Mouse (Mus musculus) lung, embryonic 15.5 days (tissue): ENCODE data around the gene Tmprss9. TPM values are rescaled to one million over a fixed set of nuclear protein-coding genes. Genes with fewer than 3 reads are reported as not detected.

Experiments
- ATAC-seq: fragments of 200-750 bp; cut with Nextera tagmentation; 2 replicates; pipeline ENCODE4 v1.8.0; 2017; ENCODE audit warnings: moderate number of reproducible peaks, borderline replicate concordance; ENCODE audit not compliant: low FRiP score, low TSS enrichment; ENCODE audit errors: extremely low read depth
- H3K27ac ChIP-seq: fragments of 300-500 bp; sonication (generic); 2 replicates; pipeline ENCODE4 v1.5.1; 2015; ENCODE audit warnings: moderate library complexity, mild to moderate bottlenecking, inconsistent platforms
- H3K27me3 ChIP-seq: fragments of 300-500 bp; sonication (generic); 2 replicates; pipeline ENCODE4 v1.6.1; 2015; ENCODE audit warnings: inconsistent platforms
- H3K36me3 ChIP-seq: fragments of 300-500 bp; sonication (generic); 2 replicates; pipeline ENCODE4 v1.6.1; 2015; ENCODE audit warnings: inconsistent platforms
- H3K4me1 ChIP-seq: fragments of 300-500 bp; sonication (generic); 2 replicates; pipeline ENCODE4 v1.6.1; 2015; ENCODE audit warnings: inconsistent platforms
- H3K4me2 ChIP-seq: fragments of 300-500 bp; sonication (generic); 2 replicates; pipeline ENCODE4 v1.6.1; 2015; ENCODE audit warnings: inconsistent platforms, mild to moderate bottlenecking, moderate library complexity
- H3K4me3 ChIP-seq: fragments of 300-500 bp; sonication (generic); 2 replicates; pipeline ENCODE4 v1.5.1; 2015; ENCODE audit warnings: mild to moderate bottlenecking, inconsistent platforms
- H3K9ac ChIP-seq: fragments of 300-500 bp; sonication (generic); 2 replicates; pipeline ENCODE4 v1.6.1; 2015; ENCODE audit warnings: inconsistent platforms
- H3K9me3 ChIP-seq: fragments of 300-500 bp; sonication (generic); 2 replicates; pipeline ENCODE4 v1.6.1; 2016; ENCODE audit warnings: inconsistent platforms
- WGBS: fragments of 180-500 bp; shearing (Covaris S2); methylation state at CpG from one replicate; pipeline ENCODE4 v1.1.7; 2015; 5-methylcytosine and 5-hydroxymethylcytosine counted together
- polyA plus RNA-seq: library from polyadenylated mRNA; unstranded; fragments of >200 nt; fragmentation: Nextera tagmentation; extraction: Ambion mirVana; gene quantifications from 2 replicates; pipeline ENCODE4 v1.2.1, GENCODE M21; 2015

Gene Tmprss9
- polyA plus RNA-seq, 1 experiment from 2014 or later = not detected

DNA sequence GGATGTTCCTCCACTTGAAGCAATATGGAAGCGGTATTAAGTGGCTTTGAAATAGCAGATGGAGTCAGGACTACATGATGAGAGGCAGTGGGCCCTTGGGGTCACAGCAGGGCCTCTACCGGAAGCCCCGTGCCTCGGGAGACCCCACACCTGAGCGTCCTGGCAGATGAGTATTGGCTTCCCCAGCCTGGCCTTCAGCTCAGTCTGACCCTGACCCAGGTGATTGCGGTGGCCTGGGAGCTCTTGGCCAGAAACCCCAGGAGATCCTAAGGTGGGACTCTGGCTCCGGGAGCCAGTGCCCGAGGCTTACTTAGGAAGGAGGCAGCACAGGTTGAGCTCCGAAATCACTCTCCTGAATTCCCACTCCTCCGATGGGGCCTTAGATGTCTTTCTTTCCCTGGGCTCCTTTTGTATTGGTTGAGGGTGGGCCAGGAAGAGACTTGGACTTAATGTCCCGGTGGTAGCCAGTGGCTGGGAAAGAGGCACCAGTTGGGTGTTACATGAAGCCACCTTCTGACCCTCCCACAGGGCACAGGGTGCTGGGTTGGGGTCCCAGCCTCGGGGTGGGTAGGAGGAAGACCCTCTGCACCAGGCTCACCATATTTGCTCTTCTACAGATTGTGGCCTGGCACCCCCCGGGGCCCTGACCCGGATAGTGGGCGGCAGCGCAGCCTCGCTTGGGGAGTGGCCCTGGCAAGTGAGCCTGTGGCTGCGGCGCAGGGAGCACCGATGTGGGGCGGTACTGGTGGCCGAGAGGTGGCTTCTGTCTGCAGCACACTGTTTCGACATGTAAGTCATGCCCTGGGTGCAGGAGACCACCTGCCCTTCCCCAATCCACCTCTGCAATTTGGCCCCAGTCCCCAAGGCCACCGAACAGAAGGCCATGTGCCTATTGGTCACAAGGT, 25.2 kb downstream of the Tmprss9 start:
- no peaks in the 10 kb centered on the region for H3K9me3 ChIP-seq
- H3K4me2 ChIP-seq = no peak overlapping the region
- no peak for ATAC-seq
- H3K9ac ChIP-seq = no peak overlapping the region
- no peak overlapping the region for H3K27ac ChIP-seq
- 66% methylated on average over 24 of the region's 24 CpGs for WGBS
- no peak overlapping the region for H3K4me3 ChIP-seq
- H3K4me1 ChIP-seq = peaks cover 15% of the 10 kb centered on the region
- no peaks in the 10 kb centered on the region for H3K27me3 ChIP-seq
- H3K36me3 ChIP-seq = peaks cover 11% of the 10 kb centered on the region; the same call in 1 of the 2 replicates

DNA sequence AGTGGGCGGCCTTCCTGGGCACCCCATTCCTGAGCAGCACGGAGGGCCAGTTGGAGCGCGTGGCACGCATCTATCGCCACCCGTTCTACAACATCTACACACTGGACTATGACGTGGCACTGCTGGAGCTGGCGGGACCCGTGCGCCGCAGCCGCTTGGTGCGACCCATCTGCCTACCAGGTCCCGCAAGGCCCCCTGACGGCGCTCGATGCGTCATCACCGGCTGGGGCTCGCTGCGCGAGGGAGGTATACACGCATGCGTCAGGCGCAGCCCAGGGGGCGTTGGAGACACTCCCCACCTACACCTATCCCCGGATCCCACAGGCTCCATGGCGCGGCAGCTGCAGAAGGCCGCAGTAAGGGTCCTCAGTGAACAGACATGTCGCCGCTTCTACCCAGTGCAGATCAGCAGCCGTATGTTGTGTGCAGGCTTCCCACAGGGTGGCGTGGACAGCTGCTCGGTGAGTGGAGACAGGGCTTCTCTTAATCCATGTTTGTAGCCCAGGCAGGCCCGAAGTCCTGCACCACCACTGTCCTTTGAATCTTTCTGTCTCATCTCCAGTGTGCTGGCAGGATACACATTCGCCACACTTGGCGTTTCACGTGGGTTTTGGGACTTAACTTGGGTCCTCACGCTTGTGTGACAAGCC, 26.3 kb downstream of the Tmprss9 start:
- no peak overlapping the region for H3K4me3 ChIP-seq
- H3K36me3 ChIP-seq = peaks cover 21% of the 10 kb centered on the region; the same call in 1 of the 2 replicates
- WGBS = 32% methylated on average over 41 of the region's 41 CpGs
- H3K9me3 ChIP-seq = no peaks in the 10 kb centered on the region
- H3K27me3 ChIP-seq = no peaks in the 10 kb centered on the region
- H3K4me2 ChIP-seq = no peak overlapping the region
- no peak overlapping the region for H3K9ac ChIP-seq
- no peak overlapping the region for H3K27ac ChIP-seq
- ATAC-seq = no peak
- peaks cover 15% of the 10 kb centered on the region for H3K4me1 ChIP-seq

DNA sequence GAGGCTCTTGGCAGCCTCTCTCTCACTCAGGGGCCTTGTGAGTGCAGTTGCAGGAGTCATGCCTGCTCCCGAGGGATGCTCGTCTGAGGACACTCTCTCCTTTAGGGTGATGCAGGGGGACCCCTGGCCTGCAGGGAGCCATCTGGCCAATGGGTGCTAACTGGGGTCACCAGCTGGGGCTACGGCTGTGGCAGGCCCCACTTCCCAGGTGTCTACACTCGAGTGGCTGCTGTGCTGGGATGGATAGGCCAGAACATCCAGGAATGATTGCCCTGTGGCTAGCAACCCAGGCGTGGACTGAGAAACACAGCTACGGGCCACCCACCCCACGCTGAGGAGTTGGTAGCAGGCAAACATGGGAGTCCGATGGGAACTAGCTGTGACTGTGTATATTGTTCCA, 27.4 kb downstream of the Tmprss9 start:
- H3K27me3 ChIP-seq = no peaks in the 10 kb centered on the region
- ATAC-seq = no peak
- no peak overlapping the region for H3K9ac ChIP-seq
- peak overlapping the region; percentile 90; the same call in 1 of the 2 replicates for H3K4me2 ChIP-seq
- H3K4me3 ChIP-seq = peak overlapping the region; percentile 72; the same call in 1 of the 2 replicates
- 85% methylated on average over 8 of the region's 8 CpGs for WGBS
- no peak overlapping the region for H3K27ac ChIP-seq
- peaks cover 32% of the 10 kb centered on the region for H3K36me3 ChIP-seq
- peaks cover 15% of the 10 kb centered on the region for H3K4me1 ChIP-seq
- H3K9me3 ChIP-seq = no peaks in the 10 kb centered on the region

DNA sequence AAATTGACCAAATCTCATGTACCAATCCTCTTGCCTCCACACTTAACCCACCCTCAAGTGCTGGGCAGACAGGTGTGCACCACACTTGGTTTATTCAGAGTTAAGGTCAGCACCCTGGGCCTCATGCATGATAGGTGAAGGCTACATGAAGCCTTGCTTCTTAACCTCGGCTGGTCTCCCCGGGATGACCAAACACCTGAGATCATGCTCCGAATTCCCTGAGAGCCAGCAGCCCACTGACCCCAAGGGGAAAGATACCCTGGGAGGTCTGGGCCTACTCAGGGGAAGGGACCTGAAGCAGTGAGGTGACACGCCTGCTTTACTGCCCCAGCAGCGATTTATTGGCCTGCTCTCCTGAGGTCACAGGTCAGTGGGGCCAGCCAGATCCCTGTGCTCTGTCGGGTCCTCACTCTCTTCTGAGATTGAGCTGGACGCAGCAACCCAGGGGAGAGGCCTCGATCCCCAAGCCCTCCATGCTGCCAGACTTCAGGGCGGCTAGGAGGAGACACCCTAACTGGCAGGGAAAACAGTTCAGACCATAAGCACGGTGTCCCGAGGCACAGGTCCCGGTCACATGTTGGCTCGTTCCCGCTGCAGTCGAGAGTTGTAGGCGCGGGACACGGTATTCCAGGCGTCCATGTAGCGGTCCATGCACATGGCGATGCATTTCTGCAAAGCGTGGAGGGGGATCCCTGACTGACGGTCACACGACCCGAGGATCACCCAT, 28.1 kb downstream of the Tmprss9 start:
- Histone ChIP-seq H3K9ac (peak overlapping the region; percentile 77), H3K27ac (no peak overlapping the region), H3K9me3 (no peaks in the 10 kb centered on the region), H3K4me2 (peak overlapping the region; percentile 90), H3K4me3 (peak overlapping the region; percentile 72), H3K36me3 (peaks cover 39% of the 10 kb centered on the region), H3K4me1 (peaks cover 15% of the 10 kb centered on the region), H3K27me3 (no peaks in the 10 kb centered on the region)
- WGBS = 11% methylated on average over 25 of the region's 25 CpGs
- ATAC-seq = no peak; the same call in 1 of the 2 replicates

DNA sequence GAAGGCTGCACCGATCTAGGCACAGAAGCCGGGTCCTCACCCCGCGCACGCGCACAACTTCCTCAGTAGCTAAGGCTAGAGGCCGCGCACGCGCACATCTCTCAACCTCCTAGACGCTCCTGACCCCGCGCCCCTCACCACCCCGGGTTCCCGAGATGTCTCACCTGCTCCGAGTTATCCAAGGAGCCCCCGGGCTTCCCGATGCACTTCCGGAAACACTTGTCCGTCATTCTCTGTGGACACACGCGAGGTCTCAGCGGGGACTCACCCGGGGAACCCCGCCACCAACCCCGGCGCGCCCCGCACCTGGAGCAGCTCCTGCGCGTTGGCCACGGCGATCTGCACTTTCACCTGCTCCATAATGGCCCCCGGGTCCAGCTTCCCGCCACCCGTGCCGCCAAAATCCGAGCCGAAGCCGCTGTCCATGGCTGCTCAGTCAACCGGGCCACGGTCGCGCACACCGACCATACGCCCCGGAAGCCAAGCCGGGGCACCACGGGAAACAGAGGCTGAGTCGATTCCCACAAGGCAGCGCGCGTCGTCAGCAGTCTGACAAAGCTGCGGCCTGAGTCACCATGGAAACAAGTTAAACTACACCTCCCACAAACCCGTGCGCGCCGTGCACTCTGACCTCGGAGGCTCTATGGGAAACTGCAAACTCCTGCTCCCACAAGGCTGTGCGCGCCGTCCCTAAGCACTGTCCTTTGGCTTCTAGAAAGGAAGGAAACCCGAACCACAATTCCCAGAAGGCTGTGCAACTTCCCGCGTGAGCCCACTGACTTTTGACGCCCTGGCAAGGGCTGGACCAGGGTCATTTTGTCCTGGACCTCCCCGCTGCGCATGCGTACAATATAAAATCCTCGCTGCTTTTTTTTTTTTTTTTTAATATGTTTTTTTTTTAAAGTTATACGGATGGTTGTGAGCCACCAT, 28.9 kb downstream of the Tmprss9 start, which contains the start of gene Timm13:
Timm13 (minus strand) TSS at position 652 of the 930 bp plus-strand sequence.
- WGBS = under 1% methylated on average over 72 of the region's 72 CpGs
- H3K4me3 ChIP-seq = peak within 1 kb of the TSS; percentile 72
- peak; percentile 94 for ATAC-seq
- no peaks in the 10 kb centered on the region for H3K9me3 ChIP-seq
- peaks cover 45% of the 10 kb centered on the region for H3K36me3 ChIP-seq
- H3K4me2 ChIP-seq = peak within 1 kb of the TSS; percentile 90
- H3K27ac ChIP-seq = peak within 1 kb of the TSS; percentile 73
- no peaks in the 10 kb centered on the region for H3K27me3 ChIP-seq
- H3K9ac ChIP-seq = peak within 1 kb of the TSS; percentile 77
- H3K4me1 ChIP-seq = peaks cover 15% of the 10 kb centered on the region

DNA sequence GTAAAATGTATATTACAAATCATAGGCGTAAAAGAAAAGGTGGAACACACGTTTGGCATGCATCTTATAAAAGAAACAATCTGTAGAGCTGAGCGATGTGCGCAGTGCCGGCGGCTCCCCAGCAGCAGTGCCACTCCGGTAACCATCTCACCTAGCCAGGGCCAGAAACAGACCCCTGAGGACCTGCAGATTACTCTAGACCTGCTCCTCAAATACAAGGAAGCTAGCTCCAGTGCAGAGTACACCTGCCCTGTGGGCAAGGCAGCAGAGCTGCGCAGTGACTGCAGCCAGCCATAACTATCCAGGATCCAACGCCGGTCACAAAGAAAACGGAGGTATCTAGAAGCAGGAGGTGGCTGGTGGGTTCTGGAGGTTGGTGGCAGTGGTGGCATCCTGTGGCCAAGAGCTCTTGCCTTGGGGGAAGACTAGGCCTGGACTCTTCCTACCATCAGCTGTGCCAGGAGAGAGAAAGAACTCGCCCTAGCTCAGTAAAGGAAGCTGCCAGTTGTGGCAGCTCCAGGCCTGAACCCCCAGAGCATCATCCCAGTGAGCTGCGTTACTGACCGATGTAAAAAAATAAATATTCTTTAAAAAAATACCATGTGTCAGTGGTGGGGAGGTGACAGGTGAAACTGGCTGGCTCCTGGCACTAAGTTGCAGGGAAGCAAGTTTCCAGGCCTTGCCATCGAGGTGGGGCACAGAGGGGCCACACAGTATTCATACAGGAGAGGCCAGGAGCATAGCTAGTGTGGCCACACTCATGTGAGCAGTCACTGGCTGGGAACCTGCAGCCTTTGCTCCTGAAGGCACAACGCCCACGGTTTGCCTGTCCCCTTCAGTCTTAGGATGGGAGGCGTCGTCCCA, 30.0 kb downstream of the Tmprss9 start:
- Histone ChIP-seq H3K27ac (0 out of 2 replicates have a peak overlapping the region, but pooled peaks have one; percentile 1), H3K4me3 (no peak overlapping the region), H3K36me3 (peaks cover 52% of the 10 kb centered on the region), H3K27me3 (no peaks in the 10 kb centered on the region), H3K9me3 (no peaks in the 10 kb centered on the region), H3K4me1 (peaks cover 15% of the 10 kb centered on the region), H3K4me2 (peak overlapping the region; percentile 39), H3K9ac (no peak overlapping the region; the same call in 1 of the 2 replicates)
- ATAC-seq = no peak
- 84% methylated on average over 19 of the region's 19 CpGs for WGBS

DNA sequence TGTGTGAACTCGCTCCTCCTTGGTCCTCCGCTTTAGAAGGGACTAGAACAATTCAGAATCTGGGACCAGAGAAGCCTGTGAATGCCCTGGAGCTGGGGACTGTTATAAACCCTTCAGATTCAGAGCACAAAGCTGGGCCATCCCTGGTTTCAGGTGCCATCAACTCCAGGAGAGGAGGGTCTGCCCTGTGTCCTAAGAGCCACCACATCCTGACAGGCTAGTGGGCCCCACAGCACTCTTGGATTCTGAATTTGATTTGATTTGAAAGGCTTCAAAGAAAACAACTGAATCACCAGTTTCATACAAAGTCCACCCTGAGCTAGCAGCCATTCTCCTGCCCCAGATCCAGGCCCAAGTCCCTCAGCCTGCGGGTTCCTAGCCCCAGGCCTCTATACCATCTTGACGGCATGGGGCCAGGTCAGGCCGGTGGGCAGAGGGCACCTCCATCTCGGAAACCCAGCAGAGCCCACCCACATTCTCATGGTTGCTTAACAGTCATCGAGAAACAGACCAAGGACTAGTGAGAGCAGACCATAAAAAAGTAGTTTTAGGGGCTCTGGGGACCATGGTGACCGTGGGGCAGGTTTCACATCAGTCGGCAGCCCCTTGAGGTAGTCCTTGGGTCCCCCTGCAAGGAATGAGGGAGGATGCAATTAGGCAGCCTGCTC, 30.8 kb downstream of the Tmprss9 start:
- ATAC-seq = no peak
- no peaks in the 10 kb centered on the region for H3K27me3 ChIP-seq
- H3K9ac ChIP-seq = no peak overlapping the region
- H3K36me3 ChIP-seq = peaks cover 56% of the 10 kb centered on the region
- no peak overlapping the region for H3K27ac ChIP-seq
- no peak overlapping the region for H3K4me2 ChIP-seq
- H3K4me1 ChIP-seq = peaks cover 15% of the 10 kb centered on the region
- H3K9me3 ChIP-seq = no peaks in the 10 kb centered on the region
- WGBS = 89% methylated on average over 9 of the region's 9 CpGs
- no peak overlapping the region for H3K4me3 ChIP-seq

DNA sequence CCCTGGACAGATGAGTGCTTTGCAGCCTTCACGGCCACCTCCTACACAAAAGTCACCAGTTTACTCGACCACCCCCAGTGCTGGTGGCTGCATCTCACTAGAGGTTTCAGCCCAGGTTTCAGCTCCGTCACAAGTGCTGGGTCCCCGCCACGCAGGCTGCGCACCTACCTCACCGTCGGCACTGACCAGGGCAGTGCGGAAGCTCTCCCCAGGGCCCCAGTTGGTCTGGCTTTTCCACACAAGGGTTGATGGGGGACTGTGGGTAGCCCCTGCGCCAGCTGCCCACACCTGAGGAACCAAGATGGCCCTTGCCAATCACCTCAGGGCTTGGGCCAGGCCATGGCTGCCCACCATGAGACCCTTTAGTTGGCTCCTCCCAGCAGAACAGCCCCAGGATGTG, 31.6 kb downstream of the Tmprss9 start:
- H3K27ac ChIP-seq = no peak overlapping the region
- no peaks in the 10 kb centered on the region for H3K9me3 ChIP-seq
- H3K4me3 ChIP-seq = no peak overlapping the region
- no peak for ATAC-seq
- no peaks in the 10 kb centered on the region for H3K27me3 ChIP-seq
- peaks cover 15% of the 10 kb centered on the region for H3K4me1 ChIP-seq
- WGBS = 87% methylated on average over 10 of the region's 10 CpGs
- peaks cover 57% of the 10 kb centered on the region for H3K36me3 ChIP-seq
- H3K9ac ChIP-seq = no peak overlapping the region
- H3K4me2 ChIP-seq = no peak overlapping the region

DNA sequence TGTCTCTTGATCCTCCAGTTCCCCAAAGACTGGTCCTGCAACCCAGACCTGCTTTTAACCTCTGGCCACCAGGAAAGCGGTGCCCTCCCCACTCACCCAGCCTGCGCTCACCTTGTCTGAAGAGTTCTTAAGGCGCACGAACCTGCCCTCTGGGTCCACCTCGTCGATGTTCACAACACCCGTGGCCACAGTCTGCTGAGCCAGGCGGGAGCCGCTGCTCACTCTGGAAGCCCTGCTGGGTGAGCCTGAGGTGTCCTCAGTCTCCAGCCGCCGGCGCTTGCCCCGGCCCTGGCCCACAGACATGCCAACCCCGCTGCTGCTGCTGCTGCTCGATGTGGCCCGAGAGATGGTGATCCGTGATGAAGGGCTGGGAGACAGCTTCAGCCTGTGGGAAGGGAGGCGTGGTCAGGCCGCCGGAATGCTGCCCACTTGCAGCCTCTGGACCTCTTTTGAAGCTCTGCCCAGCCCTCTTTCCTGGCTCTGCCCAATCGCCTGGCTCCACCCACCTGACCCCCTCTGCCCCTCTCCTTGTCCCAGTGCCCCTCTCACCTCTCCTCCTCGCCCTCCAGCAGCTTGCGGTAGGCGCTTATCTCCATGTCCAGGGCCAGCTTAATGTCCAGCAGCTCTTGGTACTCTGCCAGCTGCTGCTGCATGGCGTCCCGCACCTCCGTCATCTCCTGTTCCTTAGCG, 32.5 kb downstream of the Tmprss9 start:
- Histone ChIP-seq H3K4me1 (peaks cover 15% of the 10 kb centered on the region), H3K27ac (no peak overlapping the region), H3K36me3 (peaks cover 58% of the 10 kb centered on the region), H3K4me2 (no peak overlapping the region), H3K4me3 (no peak overlapping the region), H3K9ac (no peak overlapping the region), H3K9me3 (no peaks in the 10 kb centered on the region), H3K27me3 (no peaks in the 10 kb centered on the region)
- ATAC-seq = no peak
- 77% methylated on average over 28 of the region's 28 CpGs for WGBS
